Mouse (Mus musculus): ENCODE measurements around the gene Os9. TPM values are rescaled to one million over a fixed set of nuclear protein-coding genes. Genes with fewer than 3 reads are reported as not detected.
A peak's percentile ranks its signal among the peaks of the same experiment; 100 is the strongest.

The Os9 gene
- polyA plus RNA-seq, 1 experiment from 2014 or later, result 60.1 TPM

GRCm38 (mm10) chr10:127122784-127123435 is 2.0 kb upstream of the Os9 start:
- peak overlapping the region; percentile 54 for H3K4me3 ChIP-seq
- H3K27ac ChIP-seq (replicated peaks), result peak overlapping the region; percentile 26

GRCm38 (mm10) chr10:127122018-127122417 is 1.1 kb upstream of the Os9 start:
- no peak for DNase-seq (ENCODE audit: low spot score)
- Histone ChIP-seq H3K27ac (replicated peaks) (no peak overlapping the region), H3K36me3 (replicated peaks) (peaks cover 26% of the 10 kb centered on the region), H3K4me3 (peak overlapping the region; percentile 83; the same call in 1 of the 2 replicates), H3K4me1 (peaks cover 26% of the 10 kb centered on the region), H3K27me3 (replicated peaks; ENCODE audit: low read depth, poor library complexity, severe bottlenecking) (no peaks in the 10 kb centered on the region), H3K9me3 (no peaks in the 10 kb centered on the region)
- WGBS, result 83% methylated on average over 3 of the region's 3 CpGs

More at GRCm38 (mm10) chr10:127122784-127123435, 2.0 kb upstream of the Os9 start:
- peak; percentile 61 for DNase-seq (ENCODE audit: low spot score)
- Histone ChIP-seq H3K27me3 (replicated peaks; ENCODE audit: low read depth, poor library complexity, severe bottlenecking) (no peaks in the 10 kb centered on the region), H3K4me1 (peaks cover 26% of the 10 kb centered on the region), H3K9me3 (no peaks in the 10 kb centered on the region), H3K36me3 (replicated peaks) (peaks cover 17% of the 10 kb centered on the region)
- 12% methylated on average over 13 of the region's 13 CpGs for WGBS

- Histone ChIP-seq H3K36me3 (replicated peaks) (peaks cover 42% of the 10 kb centered on the region), H3K27ac (replicated peaks) (peak overlapping the region; percentile 82), H3K9me3 (no peaks in the 10 kb centered on the region), H3K4me3 (peak overlapping the region; percentile 83), H3K27me3 (replicated peaks; ENCODE audit: low read depth, poor library complexity, severe bottlenecking) (no peaks in the 10 kb centered on the region), H3K4me1 (peaks cover 26% of the 10 kb centered on the region)
- 4% methylated on average over 34 of the region's 34 CpGs for WGBS
- DNase-seq (ENCODE audit: low spot score), result no peak
Observed at GRCm38 (mm10) chr10:127120301-127121065, 448 bp downstream of the Os9 start.

DNA sequence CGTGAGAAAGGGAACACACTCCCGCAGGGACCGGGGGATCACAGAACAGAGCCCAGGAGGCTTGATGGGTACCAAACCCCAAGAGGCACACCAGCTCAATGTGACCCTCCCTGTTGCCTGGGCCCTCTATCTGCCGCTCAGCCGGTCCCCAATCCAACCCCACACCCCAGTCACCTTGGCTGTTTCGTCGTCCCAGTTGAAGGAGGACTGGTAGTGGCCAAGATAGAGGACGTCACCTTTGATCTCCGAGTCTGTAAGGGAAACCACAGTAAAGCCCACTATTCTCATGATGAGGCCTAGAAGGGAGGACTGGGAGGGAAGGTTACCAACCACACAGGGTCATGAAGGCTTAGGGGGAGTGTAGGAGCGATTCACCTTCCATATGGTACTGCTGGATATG is 1.7 kb downstream of the Os9 start:
- WGBS, result 95% methylated on average over 10 of the region's 10 CpGs
- Histone ChIP-seq H3K9me3 (no peaks in the 10 kb centered on the region), H3K36me3 (replicated peaks) (peaks cover 50% of the 10 kb centered on the region), H3K27me3 (replicated peaks; ENCODE audit: low read depth, poor library complexity, severe bottlenecking) (no peaks in the 10 kb centered on the region), H3K27ac (replicated peaks) (no peak overlapping the region), H3K4me1 (peaks cover 26% of the 10 kb centered on the region), H3K4me3 (no peak overlapping the region)
- DNase-seq (ENCODE audit: low spot score), result no peak

DNA sequence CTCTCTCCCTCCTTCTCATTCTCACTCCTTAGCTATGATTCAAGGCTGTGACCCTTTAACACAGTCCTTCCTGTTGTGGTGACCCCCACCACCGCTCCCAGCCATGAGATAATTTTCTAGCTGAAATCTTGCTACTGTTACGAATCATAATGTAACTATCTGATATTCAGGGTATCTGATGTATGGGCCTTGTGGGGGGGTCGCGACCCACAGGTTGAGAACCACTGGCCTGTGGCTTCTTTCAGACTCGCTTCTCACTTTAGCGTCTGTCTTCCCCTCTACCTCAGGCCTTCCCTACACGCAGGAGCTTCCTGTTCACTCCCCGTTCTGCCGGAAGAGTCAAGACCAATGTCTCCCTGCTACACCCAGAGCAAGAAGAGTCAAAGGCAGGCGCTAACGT is 2.5 kb downstream of the Os9 start:
- WGBS, result 93% methylated on average over 11 of the region's 11 CpGs

DNA sequence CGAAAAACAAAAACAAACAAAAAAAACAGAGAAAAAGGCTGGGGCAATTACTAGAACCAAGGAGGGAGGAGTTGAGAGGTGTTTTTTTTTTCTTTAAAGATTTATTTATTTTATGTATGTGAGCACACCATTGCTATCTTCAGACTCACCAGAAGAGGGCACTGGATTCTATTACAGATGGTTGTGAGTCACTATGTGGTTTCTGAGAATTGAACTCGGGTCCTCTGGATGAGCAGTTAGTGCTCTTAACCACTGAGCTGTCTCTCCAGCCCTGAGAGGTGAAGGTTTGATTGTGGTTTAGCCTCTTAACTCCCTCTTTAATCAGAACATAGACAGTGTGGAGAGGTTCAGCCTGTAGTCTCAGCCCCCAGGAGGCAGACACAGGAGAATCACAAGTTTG is 5.9 kb downstream of the Os9 start:
- no peak for DNase-seq (ENCODE audit: low spot score)
- Histone ChIP-seq H3K36me3 (replicated peaks) (peaks cover 66% of the 10 kb centered on the region), H3K4me1 (peaks cover 4% of the 10 kb centered on the region), H3K27ac (replicated peaks) (no peak overlapping the region), H3K27me3 (replicated peaks; ENCODE audit: low read depth, poor library complexity, severe bottlenecking) (no peaks in the 10 kb centered on the region), H3K4me3 (no peak overlapping the region), H3K9me3 (no peaks in the 10 kb centered on the region)
- WGBS, result 82% methylated on average over 2 of the region's 2 CpGs

More for the DNA sequence above, 2.5 kb downstream of the Os9 start:
- Histone ChIP-seq H3K9me3 (no peaks in the 10 kb centered on the region), H3K4me1 (peaks cover 25% of the 10 kb centered on the region), H3K27ac (replicated peaks) (no peak overlapping the region), H3K27me3 (replicated peaks; ENCODE audit: low read depth, poor library complexity, severe bottlenecking) (no peaks in the 10 kb centered on the region), H3K4me3 (no peak overlapping the region), H3K36me3 (replicated peaks) (peaks cover 50% of the 10 kb centered on the region)
- DNase-seq (ENCODE audit: low spot score), result no peak

DNA sequence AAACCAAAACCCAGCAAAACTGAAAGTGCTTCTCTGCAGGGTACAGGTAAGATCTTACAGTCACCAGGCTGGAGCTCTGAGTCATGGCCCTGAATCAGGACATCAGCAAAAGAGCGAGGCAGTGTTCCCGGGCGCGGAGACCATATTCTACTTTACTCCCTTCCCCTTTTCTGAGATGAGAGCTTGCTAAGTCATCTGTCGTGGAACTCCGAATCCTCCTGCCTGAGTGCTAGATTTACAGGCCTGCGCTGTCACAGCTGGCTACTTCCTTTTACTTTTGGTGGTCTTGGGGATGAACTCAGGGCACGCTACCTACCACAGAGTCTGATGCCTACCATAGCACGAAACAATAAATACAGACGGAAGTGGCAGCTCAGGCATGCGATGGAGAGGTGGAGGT is 6.5 kb downstream of the Os9 start:
- H3K4me3 ChIP-seq, result no peak overlapping the region
- H3K36me3 ChIP-seq (replicated peaks), result peaks cover 63% of the 10 kb centered on the region
- DNase-seq (ENCODE audit: low spot score), result no peak
- H3K4me1 ChIP-seq, result no peaks in the 10 kb centered on the region
- H3K27ac ChIP-seq (replicated peaks), result no peak overlapping the region
- no peaks in the 10 kb centered on the region for H3K27me3 ChIP-seq (replicated peaks; ENCODE audit: low read depth, poor library complexity, severe bottlenecking)
- WGBS, result 94% methylated on average over 11 of the region's 11 CpGs
- no peaks in the 10 kb centered on the region for H3K9me3 ChIP-seq

GRCm38 (mm10) chr10:127111001-127111887 is 9.7 kb downstream of the Os9 start:
- Histone ChIP-seq H3K27ac (replicated peaks) (no peak overlapping the region), H3K4me3 (no peak overlapping the region), H3K36me3 (replicated peaks) (peaks cover 45% of the 10 kb centered on the region), H3K9me3 (no peaks in the 10 kb centered on the region), H3K27me3 (replicated peaks; ENCODE audit: low read depth, poor library complexity, severe bottlenecking) (no peaks in the 10 kb centered on the region), H3K4me1 (no peaks in the 10 kb centered on the region)
- WGBS, result 90% methylated on average over 15 of the region's 15 CpGs
- no peak for DNase-seq (ENCODE audit: low spot score)

DNA sequence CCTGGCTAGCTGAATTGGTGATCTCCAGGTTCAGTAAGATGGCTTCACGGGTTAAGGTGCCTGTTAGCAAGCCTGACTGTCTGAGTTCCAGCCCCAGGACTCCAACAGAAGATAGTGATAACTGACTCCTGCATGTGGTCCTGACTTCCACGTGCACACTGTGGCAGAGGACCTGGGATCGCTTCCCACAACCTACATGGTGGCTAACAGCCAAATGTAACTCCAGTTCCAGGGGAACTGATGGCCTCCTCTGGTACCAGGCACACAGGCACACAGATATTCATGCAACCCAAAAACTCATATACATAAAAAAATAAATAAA is 12.7 kb downstream of the Os9 start:
- Histone ChIP-seq H3K27me3 (replicated peaks; ENCODE audit: low read depth, poor library complexity, severe bottlenecking) (no peaks in the 10 kb centered on the region), H3K9me3 (no peaks in the 10 kb centered on the region), H3K36me3 (replicated peaks) (peaks cover 46% of the 10 kb centered on the region), H3K4me3 (no peak overlapping the region), H3K4me1 (no peaks in the 10 kb centered on the region), H3K27ac (replicated peaks) (no peak overlapping the region)
- DNase-seq (ENCODE audit: low spot score), result no peak
- WGBS, result 86% methylated on average over 3 of the region's 3 CpGs

DNA sequence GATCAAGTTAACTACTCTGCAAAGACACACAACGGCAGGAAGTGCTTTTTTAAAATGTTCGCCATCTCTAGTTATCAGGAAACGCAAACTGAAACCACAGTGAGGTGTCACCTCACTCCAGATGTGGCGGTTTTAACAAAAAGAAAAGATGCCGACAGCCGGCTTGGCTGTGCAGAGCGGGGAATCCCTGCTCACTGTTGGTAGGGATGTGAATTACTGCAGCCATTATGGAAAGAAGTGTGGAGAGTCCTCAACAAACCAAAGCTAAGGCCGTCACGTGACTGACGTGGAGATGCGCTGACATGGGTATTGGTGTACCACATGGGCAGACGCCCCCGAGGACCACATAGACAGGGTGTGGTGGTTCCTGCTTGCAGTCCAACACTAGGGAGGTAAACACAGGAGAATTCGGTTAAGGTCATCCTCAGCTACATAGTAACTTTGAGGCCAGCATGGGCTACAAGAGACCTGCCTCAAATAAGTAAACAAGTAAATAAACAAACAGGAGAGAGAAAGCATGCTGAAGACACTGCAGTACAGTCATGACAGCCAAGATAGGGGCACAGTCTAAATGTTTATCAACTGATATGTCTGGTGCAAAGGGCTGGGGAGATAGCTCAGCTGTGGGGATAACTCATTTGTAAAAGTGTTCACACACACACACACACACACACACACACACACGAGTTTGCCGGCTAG is 13.2 kb downstream of the Os9 start:
- no peak overlapping the region for H3K4me3 ChIP-seq
- no peaks in the 10 kb centered on the region for H3K27me3 ChIP-seq (replicated peaks; ENCODE audit: low read depth, poor library complexity, severe bottlenecking)
- 91% methylated on average over 16 of the region's 16 CpGs for WGBS
- H3K9me3 ChIP-seq, result no peaks in the 10 kb centered on the region
- H3K27ac ChIP-seq (replicated peaks), result no peak overlapping the region
- DNase-seq (ENCODE audit: low spot score), result no peak
- no peaks in the 10 kb centered on the region for H3K4me1 ChIP-seq
- peaks cover 43% of the 10 kb centered on the region for H3K36me3 ChIP-seq (replicated peaks)

GRCm38 (mm10) chr10:127103631-127104030 is 17.3 kb downstream of the Os9 start:
- H3K4me1 ChIP-seq, result no peaks in the 10 kb centered on the region
- H3K9me3 ChIP-seq, result no peaks in the 10 kb centered on the region
- no peaks in the 10 kb centered on the region for H3K27me3 ChIP-seq (replicated peaks; ENCODE audit: low read depth, poor library complexity, severe bottlenecking)
- no peak overlapping the region for H3K4me3 ChIP-seq
- H3K36me3 ChIP-seq (replicated peaks), result peaks cover 52% of the 10 kb centered on the region
- no peak overlapping the region for H3K27ac ChIP-seq (replicated peaks)
- 84% methylated on average over 7 of the region's 7 CpGs for WGBS
- DNase-seq (ENCODE audit: low spot score), result no peak

DNA sequence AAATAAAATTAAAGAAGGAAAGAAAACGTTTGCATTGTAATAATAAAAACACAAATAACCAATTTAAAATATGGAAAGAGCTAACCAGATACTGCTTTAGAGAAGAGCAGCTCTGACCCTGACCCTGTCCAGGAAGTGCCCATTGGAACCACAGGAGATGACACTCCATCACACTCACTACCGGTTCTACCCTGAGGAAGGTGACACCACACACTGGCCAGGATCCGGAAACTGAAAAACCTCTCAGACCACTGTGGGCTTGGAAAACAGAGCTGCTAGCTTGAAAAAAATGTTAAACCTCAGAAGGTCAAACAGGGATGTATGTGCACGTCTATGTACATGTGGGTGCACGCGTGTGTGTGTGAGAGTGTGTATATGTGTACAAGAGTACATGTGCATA is 19.8 kb downstream of the Os9 start:
- no peak for DNase-seq (ENCODE audit: low spot score)

More for the DNA sequence above, 19.8 kb downstream of the Os9 start:
- peaks cover 63% of the 10 kb centered on the region for H3K36me3 ChIP-seq (replicated peaks)
- no peaks in the 10 kb centered on the region for H3K4me1 ChIP-seq
- no peaks in the 10 kb centered on the region for H3K27me3 ChIP-seq (replicated peaks; ENCODE audit: low read depth, poor library complexity, severe bottlenecking)
- H3K9me3 ChIP-seq, result no peaks in the 10 kb centered on the region
- 82% methylated on average over 6 of the region's 6 CpGs for WGBS
- H3K4me3 ChIP-seq, result no peak overlapping the region
- no peak overlapping the region for H3K27ac ChIP-seq (replicated peaks)

Measured in embryonic facial prominence, embryonic 10.5 days (tissue).